Mouse (Mus musculus): ENCODE data around the gene Hamp. TPM values are rescaled to one million over a fixed set of nuclear protein-coding genes. Genes with fewer than 3 reads are reported as not detected.
A peak's percentile ranks its signal among the peaks of the same experiment; 100 is the strongest.

Hamp gene
- not detected for total RNA-seq (2022)

DNA sequence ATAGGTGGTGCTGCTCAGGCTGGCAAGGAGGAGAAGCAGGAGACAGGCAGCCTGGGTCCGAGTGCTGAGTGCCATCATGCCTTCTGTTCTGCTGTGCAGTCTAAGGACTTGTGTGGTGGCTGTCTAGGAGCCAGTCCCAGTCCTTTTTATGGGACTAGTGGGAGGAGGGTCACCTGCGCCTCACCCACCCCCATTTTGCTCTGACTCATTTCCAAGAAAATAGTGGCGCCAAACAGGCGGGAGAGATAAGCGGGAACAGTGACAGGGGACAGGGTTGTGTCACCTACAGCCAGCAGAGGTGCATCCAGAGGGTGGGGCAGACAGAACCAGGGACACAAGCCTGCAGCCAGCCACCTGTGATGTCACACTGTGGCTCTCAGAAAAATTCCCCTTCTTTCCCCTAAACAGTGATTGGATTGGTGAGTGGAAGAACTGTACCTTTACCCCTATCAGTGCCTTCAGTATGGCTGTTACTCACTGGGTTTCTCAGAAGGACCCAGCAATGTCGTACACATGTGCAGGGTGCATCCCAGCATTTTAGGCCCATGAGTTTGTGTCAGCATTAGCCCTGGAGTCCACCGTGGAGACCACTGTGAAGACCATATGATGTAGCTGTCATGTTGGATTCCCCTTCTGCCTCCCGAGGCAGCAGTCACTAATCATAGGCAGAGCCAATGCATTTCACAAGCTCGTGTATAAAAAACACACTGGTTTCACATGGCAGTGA, at the start of gene Hamp:
Gene Hamp (minus strand): TSS at position 124 of the 727 bp plus-strand sequence.
- DNase-seq (ENCODE audit: low spot score in 2 of 2): no peak

DNA sequence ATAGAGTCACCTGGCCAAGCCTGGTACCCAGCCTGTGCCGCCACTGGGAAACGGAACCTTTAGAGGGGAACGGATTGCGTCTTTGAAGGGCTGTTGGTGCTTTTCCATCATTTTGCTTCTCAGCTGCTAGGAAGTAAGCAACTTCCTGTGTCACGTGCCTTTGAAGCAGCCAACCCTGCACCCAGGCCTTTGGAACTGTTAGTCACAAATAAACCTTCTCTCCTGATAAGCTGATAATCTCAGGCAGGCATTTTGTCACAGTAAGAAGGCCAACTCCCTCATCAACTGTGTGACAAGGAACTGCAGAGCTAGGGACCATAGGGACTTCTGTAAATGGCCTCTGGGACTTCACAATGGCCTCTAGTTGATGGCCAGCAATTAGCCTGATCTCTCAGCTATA, 48.3 kb upstream of the Hamp start:
- DNase-seq (ENCODE audit: low spot score in 2 of 2): no peak

DNA sequence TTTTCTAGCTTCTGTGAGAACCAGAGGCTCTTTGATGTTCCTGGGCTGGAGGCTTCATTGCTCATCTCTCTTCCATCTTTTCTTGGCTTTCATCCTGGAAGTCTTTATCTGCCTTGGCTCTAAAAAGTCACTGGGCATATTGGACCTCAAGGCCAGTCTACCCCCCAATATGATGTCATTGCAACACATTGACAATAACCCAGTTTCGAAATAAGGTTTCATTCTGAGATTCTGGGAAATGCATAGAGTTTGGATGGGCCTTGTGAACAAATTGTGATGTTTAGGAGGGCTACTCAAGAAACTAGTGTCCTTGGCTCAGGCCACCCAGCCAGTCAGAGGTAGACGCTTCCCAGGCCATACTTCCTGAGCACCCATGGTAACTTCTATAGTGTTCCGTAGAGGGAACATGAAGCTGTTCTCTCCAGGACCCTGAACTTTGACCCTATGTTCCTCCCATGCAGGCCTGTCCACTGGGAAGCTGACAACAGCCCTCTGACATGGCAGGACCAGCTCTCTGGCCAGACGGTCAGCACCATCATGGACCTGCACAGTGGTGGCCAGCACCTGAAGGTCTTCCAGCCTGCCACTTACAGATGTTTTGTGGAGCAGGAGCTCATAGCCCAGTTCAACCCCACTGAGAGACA, 44.8 kb upstream of the Hamp start:
- no peak for DNase-seq (ENCODE audit: low spot score in 2 of 2)

DNA sequence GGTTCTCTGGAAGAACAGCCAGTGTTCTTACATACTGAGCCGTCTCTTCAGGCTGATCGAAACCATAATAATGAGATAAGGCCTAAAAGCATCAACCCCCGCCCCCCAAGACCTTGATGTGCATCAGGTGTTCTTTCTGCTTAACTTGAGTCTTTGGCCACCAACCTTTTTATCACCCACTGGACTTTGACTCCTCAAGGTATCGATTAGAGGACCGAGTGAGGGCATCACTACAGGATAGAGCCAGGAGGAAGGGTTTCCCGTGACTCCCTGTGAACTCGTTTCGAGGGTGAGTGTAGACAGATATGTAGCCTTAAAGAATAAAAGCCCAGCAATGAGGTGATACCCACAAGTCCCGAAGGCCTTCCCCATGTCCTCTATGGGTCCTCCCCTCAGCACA, 41.5 kb upstream of the Hamp start:
- no peak for DNase-seq (ENCODE audit: low spot score in 2 of 2)

DNA sequence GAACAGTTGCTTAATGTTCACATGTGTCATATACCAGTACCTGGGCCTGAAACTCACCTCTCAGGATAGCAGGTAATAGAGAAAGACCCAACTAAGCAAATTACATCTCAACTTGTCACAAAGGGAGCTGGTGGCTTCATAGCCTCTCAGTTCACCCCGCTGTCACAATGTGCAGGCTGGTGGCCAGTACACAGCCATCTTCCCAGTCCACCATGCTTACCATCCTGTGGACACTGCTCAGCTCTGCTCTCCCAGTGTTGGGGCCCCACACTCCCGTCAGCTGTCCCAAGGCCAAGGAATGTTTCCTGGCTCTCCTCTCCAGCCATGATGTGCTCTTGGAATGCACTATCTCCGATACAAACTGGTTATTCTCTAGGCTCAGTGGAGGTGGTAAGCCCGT, 37.9 kb upstream of the Hamp start:
- no peak for DNase-seq (ENCODE audit: low spot score in 2 of 2)

DNA sequence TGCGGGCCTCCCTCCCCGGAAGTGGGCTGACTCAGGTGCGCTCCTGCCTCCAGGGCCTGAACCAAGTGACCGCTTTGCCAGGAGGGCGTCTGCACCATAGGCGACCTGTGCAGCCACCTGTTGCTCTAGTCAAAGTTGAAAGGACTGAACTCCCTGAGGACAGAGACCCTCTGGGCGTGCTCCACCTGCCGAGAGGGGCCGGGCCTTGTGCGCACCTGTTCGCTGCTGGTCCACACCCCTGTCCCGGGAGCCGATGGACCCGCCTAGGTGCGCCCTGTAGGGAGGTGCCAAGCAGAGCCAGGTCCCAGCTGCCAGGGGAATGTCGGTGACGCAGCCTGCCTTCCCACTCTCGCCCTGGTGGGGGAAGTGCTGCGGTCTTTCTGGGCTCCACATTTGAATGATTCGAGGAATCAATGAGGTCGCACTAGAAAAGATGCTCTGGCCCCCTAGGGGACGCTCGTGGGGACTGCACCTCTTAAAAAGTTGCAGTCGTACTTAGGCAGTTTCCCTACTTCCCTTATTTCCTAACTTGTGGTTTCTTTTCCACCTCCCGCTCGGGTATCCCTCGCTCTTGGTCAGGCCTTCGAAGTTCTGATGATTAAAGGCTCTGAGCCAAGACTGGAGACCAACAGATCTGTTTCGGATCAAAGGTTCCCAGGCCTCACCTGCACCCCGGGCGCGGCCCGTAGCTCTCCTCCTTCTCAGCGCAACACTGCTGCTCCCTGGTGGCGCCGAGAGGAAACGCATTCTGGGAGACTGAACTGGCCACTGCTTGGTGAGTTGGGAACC, 29.9 kb upstream of the Hamp start, which contains the start of gene Fam187b:
Gene Fam187b (plus strand): TSS at position 290 of the 789 bp plus-strand sequence.
- DNase-seq (ENCODE audit: low spot score in 2 of 2): peak in 1 of 2 experiments; percentile 59

DNA sequence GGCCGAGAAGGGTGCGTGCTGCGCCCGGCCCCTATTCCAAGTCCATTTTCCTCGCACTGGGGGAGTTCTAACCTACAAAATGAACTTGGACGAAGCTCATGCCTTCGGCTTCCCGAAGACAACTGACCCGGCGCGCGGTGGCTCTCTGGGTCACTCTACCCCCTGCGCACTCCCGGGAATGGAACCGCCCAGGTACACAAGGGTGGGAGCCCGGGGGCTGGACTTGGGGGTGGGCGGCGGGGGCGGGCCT, 29.3 kb upstream of the Hamp start, which contains the start of gene Lsr:
Gene Lsr (minus strand): TSS at position 214 of the 250 bp plus-strand sequence.
- DNase-seq (ENCODE audit: low spot score in 2 of 2): no peak

DNA sequence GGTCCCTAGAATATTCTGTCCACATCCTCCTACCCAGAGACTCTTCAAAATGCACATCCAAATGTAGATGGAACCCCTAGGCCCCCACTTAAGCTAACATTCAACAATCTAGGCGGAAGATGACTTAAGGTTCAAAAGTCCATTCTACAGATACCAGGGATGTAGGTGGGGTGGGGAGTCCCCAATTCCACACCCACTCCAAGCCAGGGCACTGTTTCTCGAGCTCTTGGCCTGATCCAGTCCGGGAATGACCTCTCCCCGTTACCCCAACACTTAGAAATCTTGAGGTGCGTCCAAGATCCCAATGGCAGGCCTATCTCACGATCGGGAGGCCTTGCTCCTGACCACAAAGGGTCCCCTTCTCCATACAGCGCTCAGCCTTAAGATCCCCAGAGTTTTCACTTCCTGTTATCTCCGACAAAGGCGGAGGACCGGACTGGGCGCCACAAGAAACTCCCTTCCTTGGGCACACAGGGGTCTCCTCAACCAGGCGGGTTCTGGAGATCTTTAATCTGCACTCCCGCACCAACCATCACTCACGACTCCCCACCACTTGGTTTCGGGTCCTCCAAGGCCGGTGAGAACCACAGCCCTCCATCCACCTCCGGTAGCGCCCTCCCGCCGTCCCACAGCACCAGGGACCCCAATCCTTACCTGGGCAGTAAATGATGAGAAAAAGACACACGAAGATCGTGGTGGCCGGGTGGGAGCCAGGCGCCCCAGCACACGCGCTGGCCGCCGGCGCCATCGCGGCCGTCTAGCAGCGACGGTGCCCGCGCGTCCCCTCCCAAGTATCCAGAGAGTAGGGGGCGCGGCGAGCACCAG, 28.8 kb upstream of the Hamp start:
- no peak for DNase-seq (ENCODE audit: low spot score in 2 of 2)

DNA sequence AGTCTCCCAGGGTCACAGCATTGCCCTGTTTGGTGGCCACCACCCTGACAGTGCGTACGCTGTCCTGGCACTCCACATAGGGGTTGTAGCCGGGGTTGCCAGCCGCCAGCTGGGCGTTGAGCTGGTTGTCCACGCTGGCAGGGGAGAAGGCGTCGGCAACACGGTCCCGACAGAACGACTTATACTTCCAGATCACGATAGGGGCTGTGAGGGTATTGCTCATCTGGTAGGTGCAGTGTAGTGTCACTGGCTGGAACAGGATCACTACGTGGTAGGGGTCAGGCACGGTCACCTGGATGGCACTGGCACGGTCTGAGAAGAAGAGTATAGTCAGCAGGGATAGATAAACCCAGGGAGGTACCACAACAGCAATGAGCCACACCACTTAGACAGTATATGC, 28.1 kb upstream of the Hamp start:
- DNase-seq (ENCODE audit: low spot score in 2 of 2): no peak

DNA sequence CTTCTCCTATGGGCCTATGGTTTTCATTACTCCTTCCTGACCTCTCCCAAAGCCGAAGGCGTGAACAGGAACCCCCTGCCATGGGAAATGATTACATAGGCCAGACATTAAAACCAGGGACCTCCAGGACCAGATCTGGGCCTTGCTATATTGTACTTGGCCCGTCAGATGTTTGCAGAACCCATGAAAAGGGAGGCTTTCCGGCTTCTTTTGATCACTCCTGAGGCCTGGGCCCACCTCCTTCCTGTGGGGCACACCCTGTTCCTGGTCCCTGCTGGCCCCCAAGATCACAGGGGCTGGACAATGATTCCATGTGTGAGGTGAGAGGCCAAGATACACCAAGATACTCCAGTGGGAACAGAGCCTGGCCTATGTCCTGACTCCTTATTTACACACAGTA, 25.3 kb upstream of the Hamp start:
- no peak for DNase-seq (ENCODE audit: low spot score in 2 of 2)

DNA sequence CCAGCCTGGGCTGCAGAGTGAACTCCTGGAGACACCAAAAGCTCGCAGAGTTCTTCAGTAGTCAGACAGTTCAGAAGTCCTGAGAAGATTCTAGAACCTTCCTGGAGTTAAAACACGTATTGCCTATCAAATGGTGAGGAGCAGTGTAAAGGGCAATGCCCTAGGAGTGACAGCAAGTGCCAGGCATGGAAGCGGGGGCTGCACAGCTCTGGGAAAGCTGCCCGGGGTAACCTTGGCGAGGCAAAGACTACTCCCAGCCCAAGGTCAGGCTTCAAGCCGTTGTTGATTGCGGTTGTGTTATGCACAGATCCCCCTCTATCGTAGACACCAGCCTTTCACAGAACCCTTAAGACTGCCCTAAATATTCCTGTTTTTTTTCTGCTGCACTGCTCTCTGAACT, 24.8 kb upstream of the Hamp start:
- no peak for DNase-seq (ENCODE audit: low spot score in 2 of 2)

DNA sequence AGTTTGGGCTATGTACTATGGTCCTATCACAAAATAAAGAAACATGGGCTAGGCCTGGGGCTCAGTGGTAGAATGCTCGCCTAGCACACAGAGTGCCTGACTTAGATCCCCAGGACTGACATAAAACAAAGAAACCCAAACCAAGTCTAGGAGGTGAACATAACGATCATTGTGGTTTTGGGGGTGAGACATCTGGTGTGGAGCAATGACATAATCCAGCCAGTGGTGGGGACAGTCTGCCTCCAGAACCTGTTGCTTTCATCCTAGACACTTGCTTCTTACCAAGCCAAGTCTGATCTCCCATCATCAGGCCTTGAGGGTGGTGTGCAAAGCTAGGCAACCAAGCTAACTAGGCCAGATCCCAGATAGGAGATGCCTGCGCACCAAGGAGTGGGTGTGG, 22.8 kb upstream of the Hamp start:
- DNase-seq (ENCODE audit: low spot score in 2 of 2): no peak

DNA sequence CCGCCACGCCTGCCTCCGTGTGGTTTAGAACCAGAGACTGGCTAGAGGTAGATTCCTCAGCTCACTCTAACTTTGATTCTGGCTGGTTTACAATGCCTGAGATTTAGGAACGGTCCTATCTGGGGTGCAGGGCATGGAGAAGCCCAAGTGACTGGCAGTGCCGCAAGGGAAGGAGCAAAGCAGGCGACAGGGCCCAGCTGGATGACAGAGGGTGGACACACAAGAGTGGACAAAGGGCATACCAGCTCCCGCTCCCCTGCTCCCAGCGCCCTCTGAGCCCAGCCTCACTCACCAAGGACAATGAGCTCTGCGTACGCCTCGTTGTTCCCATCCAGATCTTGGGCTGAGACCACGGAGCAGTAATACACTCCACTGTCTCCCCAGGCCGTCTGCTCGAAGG, 21.8 kb upstream of the Hamp start:
- no peak for DNase-seq (ENCODE audit: low spot score in 2 of 2)

DNA sequence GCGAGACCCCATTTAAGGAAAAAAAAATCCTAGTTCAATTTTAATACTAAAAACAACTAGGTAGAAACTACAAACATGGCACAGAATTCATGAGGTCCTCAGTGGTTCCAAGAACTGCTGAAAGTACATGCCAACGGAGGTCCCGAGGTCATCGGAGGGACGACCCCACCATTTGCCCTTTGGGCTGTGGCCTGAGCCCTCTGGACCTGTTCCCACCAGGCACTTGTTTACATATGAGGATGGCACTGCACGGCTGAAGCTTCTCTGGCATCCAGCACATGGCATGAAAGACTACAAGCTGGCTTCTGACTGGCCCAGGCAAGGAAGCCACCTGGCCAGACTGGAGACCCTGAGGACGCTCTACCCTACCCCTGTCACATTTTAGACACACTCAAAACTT, 20.5 kb upstream of the Hamp start:
- DNase-seq (ENCODE audit: low spot score in 2 of 2): no peak

DNA sequence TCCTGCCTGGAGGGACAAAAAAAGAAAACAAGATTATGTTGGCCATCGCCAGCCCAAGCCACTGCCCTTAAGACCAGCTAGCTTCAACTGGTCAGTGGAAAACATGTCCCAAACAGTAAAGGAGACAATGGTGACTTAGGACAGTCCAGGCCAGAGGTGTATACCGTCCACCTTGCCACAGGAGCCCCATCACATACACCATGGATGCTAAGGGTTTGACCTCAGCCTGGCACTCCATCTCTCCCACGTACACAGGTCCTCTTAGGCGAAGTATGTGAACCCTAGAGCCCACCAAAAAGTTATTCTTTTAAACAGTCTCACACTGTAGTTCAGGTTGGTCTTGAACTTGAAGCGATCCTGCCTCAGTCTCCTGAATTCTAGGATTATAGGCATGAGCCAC, 19.0 kb upstream of the Hamp start:
- DNase-seq (ENCODE audit: low spot score in 2 of 2): no peak

DNA sequence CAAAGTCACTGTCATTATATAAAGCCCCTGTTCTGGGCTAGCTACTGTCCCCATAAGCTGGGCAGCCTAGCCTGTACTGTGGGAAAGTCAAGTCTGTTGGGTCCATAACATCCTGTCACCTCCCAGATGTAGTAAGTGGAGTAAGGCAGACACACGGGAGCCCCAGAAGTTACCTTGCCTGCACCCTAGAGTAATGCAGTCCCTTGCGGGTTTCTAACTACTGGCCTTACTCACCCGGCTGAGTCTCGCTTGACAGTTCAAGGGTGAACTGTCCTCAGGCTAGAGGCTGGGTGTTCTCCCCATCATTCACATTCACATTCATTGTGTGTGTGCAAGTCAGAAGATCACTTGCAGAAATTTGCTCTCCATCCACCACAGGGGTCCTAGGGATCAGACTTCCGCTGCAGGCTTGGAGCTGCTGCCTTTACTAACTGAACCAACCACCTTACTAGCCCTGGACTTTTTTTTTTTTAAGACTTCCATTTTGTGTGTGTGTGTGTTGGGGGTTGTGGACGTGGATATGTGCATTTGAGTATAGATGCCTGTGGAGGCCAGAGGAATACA, 16.0 kb upstream of the Hamp start:
- no peak for DNase-seq (ENCODE audit: low spot score in 2 of 2)

DNA sequence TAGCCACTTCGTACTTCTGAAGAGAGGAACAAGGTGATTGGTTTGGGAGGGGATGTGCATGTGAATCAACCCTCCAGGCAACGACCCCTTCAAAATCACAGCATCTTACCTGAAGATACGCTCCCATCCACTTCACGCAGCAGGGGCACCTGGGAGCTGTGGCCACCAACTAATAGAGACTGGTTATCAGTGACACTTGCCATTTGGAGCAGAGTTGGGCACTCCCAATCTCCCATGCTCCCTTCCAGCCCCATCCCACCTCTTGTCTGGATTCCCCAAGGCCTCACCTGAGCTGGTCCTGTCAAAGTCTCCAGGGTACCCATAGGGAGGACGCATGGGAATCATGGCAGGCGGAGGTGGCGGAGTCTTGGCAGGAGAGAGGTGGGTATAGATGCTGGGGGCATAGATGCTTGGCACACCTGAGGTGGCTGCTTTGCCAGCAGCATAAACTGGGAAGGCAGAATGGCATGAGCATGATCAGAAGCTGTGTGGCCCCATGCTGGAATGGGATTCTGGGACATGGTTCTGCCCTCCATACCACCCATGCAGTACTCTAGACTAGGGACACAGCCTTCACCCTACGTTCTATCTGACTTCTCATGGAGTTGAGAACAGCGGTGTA, 15.1 kb upstream of the Hamp start:
- DNase-seq (ENCODE audit: low spot score in 2 of 2): no peak

DNA sequence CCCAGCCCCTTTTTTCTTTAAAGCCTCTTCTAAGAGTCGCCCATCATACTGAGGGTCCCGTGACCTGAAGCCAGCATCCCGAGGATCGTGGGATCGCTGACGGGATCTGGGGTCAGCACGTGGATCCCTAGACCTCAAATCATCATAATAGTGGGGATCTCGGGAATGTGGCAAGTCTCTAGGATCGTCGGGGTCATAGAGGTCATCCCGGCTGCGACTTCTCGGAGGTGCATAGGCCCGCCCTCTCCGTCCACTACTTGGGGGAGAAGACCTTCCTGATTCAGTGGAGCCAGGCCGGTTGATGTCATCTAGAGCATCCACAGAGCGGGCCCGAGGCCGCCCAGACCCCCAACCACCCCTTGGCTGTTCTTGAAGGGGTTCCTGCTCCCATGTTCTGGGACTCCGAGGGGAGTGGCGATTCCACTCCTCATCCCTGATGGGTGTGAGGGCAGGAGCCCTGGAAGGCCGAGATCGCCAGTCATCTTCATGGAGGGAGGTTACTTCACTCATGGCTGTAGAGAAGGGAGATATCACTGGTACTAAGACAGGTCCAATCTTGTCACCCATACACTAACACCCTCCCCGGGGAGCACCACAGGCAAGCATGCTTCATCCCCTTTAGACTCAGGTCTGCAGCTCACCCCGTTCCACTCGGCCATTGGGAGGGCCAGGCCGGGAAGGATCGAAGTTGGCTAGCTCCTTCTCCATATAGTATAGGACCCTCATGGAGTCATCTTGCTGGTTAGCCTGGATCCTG, 14.5 kb upstream of the Hamp start:
- DNase-seq (ENCODE audit: low spot score in 2 of 2): no peak

DNA sequence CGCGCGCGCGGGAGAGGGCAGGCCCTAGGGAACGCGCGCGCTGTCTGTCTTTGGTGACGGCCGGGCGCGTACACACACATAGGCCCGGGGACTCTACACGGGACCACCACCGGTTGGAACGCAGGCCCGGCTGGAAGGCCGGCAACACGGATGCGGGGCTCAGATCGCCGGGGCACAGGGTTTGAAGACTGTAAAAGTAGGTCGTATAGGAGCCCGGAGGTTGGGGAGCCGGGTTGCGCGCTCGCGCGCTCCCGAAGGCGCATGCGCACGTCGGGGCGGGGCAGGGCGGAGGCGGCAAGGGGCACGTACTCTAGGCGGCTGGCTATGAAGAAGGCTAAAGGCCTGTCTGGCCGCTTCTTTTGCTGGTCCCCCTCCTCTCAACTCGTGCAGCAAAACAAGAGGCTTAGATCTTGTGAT, 13.5 kb upstream of the Hamp start:
- peak; percentile 85 to 92 for DNase-seq (ENCODE audit: low spot score in 2 of 2)

DNA sequence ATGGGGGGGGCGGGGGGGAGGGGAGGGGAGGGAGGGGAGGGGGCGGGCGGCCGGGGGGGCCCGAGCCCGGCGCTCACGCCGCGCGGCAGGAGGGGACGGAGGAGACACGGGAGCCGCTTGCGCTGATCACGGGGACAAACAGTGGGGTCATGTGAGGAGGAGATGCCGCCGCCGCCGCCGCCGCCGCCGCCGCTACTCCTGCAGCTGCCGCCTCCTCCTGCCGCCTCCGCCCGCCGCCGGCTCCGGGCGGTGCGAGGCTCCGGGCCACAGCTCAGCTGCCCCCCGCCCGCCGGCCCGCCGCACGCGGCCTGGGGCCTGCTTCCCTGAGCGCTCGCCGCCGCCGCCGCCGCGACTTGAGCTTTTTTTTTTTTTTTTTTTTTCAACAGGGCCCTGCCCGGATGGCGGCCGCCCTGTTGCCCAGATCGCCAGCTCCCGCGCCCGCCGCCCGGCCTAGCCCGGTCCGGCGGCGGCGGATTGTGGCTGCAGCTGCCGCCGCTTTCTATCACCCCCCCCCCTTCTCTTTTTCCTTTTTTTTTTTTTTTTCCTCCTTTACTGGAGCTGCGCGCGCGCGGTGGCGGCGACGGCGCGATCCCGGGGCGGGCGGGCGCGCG, 13.0 kb upstream of the Hamp start, which contains the start of gene Usf2:
Gene Usf2 (minus strand): TSS at position 48 of the 611 bp plus-strand sequence.
- DNase-seq (ENCODE audit: low spot score in 2 of 2): peak in 1 of 2 experiments; percentile 76

Measured in layer of hippocampus, adult 8-10 months (tissue).